Mouse (Mus musculus) spleen, embryonic (tissue): ENCODE measurements around the gene Olfr223.
"Not testable (repeated sequence)": the region's sequence is repeated elsewhere in the genome, so short reads cannot be mapped to it uniquely, and the experiment has no call there.

ENCODE experiments used
- CTCF ChIA-PET: fragments of 350-600 bp; sonication (Branson Sonifier 250); formaldehyde crosslinking; loops from one replicate; lab custom pipeline; 2022; lab: Charles Lee

The Olfr223 gene

DNA sequence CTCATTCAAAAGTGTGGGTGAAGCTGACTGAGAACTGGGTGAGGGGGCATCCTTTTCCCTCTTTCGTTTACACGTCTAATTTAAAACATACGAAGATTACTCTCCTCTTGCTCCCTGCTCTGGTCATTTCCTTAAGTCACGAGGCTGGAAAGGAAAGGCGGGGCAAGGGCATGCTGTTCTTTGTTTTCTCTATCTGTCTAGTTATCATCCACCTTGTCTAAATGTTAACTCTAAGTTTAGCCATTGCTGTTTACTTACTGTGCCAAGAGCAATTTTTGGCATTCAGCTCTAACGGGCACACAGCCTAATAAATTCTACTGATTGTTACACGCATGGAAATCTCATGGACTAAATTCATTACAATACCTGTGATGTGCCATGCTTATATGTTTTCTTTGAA, 6.1 kb upstream of the Olfr223 start:
- CTCF ChIA-PET, result no interaction called here

DNA sequence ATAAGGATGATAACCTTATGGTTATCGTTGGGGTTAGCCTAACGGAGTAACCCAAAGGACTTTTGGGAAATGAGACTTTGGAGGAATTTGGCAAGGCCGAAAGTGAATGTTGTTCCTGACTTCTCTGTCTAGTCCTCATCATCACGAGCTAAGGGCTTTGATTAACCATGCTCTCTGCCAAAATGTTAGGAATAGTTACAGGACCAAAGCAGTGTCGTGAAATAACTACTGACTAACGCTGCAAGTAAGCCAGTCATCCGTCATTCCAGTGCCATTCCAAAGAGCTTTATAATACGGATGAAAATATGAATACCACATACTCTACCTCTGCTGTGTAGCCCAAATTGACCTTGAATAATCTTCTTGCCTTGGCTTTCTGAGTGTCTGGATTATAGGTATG, 3.9 kb upstream of the Olfr223 start:
- CTCF ChIA-PET, result no interaction called here

DNA sequence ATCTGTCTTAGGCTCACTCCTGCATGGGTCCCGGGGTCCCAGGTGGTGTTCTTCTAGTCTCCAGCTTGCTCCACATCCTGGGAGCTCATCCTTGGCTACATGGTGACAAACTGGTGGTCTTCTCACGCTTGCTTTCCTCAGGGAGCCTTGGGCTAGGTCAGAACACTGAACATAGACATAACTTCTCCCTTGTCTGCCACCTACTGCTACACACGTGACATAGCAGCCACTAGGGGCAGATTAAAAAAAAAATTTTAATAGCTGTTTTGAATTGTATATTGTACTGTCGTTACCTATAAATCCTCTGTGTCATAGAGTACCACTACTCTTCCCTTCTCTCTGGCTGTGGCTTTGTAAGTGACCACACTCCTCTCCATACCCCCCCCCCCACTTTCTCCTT, 3.0 kb upstream of the Olfr223 start:
- CTCF ChIA-PET, result no interaction called here

DNA sequence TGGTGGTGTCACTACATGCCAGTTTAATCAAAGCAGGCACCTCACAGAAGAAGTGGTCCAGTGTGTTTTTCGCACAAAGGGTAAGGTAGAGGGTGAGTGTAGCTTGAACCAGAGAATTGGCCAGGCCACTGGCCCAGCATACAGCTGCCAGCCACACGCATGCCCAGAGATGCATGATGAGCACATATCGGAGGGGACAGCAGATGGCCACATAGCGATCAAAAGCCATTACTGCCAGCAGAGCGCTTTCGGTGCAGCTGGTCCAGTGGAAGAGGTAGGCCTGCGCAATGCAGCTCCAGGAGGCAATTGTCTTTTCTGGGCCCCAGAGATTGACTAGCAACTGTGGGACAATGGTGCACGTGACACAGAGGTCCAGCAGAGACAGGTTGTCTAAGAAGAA, 3.6 kb downstream of the Olfr223 start:
- CTCF ChIA-PET, result no interaction called here

DNA sequence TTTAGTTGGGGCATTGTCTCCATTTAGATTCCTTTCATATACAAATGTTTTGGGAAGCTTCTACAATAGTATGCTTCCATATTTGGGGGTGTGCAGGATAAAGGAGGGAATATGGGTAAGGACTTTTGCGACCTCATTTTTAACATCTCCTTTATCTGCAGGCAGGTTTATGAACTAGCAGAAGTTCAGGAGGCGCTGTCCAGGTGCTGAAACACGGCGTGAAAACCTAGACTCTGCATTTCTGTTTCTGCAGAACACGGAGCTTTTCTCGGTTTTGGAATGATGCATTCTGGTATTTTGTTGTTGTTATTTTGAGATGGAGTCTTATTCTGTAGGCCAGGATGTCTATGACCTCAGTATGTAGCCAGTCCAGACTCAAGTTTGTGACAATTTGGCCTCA, 8.6 kb downstream of the Olfr223 start:
- CTCF ChIA-PET, result no interaction called here

DNA sequence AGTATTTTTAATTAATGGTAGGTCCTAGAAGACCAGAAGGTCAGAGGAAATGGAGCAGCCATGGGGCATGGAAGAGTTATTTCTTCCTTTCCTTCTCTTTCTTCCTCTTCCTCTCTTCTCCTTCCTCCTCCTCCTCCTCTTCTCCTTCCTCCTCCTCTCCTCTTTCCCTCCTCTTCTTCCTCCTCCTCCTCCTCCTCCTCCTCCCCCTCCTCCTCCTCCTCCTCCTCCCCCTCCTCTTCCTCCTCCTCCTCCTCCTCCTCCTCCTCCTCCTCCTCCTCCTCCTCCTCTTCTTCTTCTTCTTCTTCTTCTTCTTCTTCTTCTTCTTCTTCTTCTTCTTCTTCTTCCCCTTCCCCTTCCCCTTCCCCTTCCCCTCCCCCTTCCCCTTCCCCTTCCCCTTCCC, 17.0 kb downstream of the Olfr223 start, which contains the start of gene Olfr222:
Gene Olfr222 (minus strand): TSS at position 101 of the 400 bp plus-strand sequence.
- CTCF ChIA-PET, result not testable (repeated sequence)

DNA sequence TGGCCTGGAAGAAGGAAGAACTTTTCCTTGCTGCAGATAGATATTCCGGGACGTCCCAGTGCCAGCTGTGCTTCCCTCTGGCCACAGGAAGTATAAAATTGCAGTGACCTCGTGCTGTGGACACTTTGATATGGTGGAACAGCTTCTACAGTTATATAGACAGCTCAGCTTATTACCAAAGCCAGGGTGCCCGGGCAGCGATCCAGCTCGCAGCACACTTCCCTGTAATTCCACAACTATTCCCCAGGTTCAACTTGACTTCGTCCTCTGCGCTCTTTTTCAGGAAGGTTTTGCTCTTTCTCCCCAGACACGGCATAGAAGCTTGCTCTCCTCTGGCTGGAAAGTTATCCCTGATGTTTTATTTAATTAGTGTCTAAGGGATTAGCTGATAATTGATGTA, 17.4 kb downstream of the Olfr223 start:
- CTCF ChIA-PET, result no interaction called here

DNA sequence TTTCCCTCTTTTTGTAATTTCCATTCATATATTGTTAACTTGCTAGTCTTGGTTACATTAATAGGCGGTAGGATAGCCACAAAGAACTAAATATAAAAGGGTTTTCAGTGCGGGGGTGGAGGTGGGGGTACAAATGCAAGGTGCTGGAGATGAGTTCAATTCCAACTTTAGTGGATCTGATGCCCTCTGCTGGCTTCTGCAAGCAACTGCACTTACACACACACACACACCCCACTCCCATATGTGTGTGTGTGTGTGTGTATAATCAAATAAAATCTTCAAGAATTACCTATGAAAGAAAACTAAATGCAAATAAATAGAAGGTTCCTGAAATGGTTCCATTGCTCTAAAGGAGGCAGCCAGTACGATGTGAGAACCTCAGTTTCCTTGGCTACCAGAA, 23.8 kb downstream of the Olfr223 start:
- CTCF ChIA-PET, result interaction anchor here (1.1 to 1.2 kb wide), 2 partner anchors 44 to 51 kb away, joined by 3 read pairs; no protein-coding TSS in a partner anchor

DNA sequence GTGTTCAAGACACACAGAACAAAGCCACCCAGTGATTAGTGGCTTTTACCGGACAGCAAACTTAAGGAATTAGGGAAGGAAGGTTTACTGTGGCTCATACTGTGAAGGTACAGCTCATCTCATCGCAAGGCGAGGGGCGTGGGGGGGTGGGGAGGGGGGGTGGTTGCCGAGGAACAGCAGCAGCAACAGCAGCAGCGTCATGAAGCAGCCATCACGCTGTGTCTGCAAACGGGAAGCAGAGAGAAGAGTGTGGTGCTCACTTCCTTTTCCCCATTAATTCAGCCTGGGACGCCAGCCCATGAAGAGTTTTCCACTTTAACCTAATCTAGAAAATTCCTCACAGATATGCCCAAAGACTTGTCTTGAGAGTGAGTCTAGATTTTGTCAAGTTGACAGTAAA, 30.3 kb downstream of the Olfr223 start:
- CTCF ChIA-PET, result no interaction called here

DNA sequence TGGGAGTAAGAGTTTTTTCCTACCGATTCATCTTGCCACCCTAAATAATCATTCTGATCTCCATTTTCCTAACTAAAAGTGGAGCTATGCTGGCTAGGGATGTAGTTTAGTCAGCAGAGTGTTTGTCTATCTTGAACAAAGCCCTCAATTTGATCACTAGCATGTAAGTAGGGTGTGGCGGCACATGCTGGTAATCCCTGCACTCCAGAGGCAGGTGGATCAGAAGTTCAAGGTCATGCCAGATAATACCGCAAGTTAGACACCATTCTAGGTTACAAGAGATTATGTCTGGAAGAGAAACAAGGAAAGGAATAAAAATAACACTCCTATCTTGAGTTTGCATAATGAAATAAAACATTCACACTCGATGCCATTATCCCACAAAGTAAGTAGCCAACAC, 30.8 kb downstream of the Olfr223 start:
- CTCF ChIA-PET, result no interaction called here

DNA sequence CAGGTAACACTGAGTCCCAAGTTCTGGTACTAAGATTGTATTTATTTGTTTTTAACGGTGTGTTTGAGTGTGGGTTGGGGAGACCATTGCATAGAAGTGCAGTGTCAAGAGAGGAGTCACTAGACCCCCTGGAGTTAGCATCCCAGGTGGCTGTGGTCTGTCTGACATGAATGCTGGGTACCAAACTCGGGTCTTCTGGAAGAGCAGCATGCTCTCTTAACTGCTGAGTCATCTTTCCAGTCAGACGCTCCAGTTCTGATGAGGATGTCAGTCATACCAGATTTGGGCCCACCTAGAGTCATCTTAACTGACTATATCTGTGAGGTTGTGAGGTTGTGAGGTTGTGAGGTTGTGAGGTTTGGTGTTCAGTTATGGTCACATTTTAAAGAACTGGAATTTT, 32.2 kb downstream of the Olfr223 start:
- CTCF ChIA-PET, result no interaction called here

DNA sequence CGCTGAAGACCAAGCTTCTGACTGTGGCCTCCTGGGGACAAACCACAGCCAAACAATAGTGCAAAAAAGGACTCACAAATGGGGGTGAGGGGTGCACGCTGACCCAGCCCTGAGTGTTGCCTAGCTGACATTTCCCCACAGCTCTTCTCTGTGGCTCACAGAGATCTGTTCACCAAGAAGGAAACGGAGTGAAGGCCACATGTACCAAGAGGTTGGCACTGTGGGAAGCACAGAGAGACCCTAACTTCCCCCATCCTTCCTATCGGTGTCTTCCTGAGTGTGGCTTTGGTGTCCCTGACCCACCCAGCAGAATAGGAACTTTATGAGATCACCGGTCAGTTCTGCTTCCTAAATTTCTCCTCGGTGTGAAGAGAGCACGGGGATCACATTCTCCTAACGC, 38.6 kb downstream of the Olfr223 start:
- CTCF ChIA-PET, result no interaction called here

DNA sequence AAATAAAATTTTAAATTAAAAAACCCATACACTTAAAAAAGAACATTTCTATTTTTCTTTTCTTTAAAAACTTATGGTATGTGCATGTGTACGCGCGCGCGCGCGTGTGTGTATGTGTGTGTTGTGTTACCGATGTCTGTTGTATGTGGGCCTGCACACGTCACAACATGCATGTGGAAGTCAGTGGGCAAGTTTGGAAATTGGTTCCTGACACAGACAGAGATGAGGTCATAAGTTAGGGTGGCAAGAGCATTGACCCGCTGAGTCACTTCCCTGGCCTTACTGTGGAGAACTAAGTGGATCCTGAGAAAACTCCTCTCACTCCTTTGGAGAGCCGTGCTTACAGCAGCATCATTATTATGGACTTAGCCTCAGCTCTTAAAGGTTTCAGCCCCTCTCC, 39.0 kb downstream of the Olfr223 start:
- CTCF ChIA-PET, result no interaction called here

DNA sequence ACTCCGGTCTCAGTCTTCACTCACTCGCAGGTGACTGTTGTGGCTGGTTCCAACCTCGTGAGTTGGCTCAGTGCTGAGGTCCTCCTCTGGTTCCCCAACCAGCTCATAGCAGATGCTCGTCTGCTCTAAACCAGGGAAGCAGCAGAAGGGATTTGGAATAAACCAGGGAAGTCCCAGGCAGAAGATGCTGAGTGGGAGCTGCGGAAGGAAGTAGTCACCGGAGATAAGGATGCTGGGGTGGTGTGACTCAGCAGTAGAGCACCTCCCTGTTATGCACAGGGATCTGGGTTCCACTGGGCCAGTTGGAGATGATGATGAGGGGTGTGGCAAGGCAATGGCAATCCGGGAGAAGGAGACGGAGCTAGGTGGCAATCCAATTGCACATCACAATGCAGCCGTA, 49.1 kb downstream of the Olfr223 start:
- CTCF ChIA-PET, result no interaction called here

DNA sequence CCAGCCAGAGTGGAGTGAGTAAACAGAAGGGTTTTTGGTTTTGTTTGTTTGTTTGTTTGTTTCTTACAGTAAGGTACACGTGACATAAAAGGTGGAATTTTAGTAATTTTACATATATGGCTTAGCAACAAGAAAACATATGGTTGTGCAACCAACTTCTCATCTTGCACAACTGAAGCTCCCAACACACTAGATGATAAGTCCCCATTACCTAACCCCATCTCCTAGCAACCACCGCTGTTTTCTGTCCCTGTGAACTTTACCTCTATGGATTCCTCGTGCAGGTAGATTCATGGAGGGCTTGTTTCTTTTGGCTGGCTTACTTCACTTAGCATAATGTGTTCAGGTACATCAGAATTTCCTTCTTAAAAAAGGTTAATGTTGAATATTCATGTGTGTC, 49.7 kb downstream of the Olfr223 start:
- CTCF ChIA-PET, result no interaction called here

DNA sequence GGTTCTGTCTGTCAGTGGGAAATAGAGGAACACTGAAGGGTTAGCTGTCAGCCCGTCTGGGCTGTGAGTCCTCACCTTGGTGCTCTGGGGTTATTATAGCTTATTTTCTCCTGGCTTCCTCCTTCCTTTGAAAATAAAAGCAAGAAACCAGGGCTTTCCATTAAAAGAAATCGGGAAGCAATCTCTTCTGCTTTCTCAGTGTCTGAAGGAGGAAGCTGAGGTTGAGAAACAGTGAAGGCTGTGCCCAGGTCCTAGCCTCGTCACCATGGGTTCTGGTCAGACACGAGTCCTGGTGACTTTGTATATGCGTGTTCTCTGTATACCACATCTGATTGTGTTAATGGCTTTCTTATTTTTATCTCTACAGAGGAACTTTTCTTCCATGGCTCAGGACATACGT, 50.6 kb downstream of the Olfr223 start:
- CTCF ChIA-PET, result no interaction called here

DNA sequence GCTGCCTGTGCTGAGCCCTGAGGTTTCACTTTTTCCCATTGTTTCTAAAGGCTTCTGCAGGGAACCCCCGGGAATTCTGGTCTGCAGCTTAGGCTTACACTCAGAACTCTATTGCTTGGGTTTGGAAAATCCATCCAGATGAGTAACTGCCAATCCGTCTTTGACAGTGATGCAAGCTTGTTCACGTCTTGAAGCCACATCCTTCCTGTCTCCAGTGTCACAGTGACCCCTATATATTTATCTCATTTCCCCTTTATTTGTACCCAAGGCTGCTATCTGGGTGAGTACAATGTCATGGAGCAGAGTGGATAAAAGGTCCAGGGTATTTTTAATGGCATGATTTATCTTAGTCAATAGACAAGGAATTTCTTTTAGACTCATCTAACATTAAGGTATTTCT, 51.8 kb downstream of the Olfr223 start, which contains the start of gene Nlrp3:
Gene Nlrp3 (plus strand): TSS at position 245 of the 400 bp plus-strand sequence.
- CTCF ChIA-PET, result no interaction called here

DNA sequence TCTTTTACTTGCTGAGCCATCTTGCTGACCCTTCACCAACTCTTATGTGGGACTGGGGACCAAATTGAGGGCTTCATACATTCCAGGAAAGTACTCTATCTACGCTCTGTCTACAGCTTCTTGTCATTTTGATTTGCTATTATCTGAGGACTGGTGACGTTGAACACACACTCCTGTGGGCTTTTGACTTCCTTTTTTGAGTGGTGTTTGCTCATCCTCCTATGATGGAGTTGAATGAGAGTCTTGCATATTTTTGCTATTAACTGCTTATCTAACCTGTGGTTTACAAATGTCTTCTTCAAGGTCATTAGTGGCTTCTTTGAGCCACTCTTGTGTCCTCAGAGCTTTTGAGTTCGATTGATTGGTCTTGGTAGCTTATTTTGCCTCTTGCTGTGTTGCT, 53.0 kb downstream of the Olfr223 start:
- CTCF ChIA-PET, result no interaction called here
